Mouse (Mus musculus) heart, adult 2 months (tissue): ENCODE data around the gene Dram1.

Experiments
- CTCF ChIP-seq: fragments of 200-600 bp; IDR thresholded peaks from 2 replicates; pipeline ENCODE4 v1.8.1; 2022; ENCODE audit warnings: antibody characterized with exemption, mild to moderate bottlenecking, moderate library complexity
- EP300 ChIP-seq: fragments of 200-500 bp; IDR thresholded peaks from 2 replicates; pipeline ENCODE4 v1.6.1; 2011; ENCODE audit warnings: low read depth, low read length, control low read depth; ENCODE audit not compliant: insufficient read depth
- POLR2A ChIP-seq: fragments of 200-500 bp; IDR thresholded peaks from 2 replicates; pipeline ENCODE4 v1.6.1; 2011; ENCODE audit warnings: mild to moderate bottlenecking, low read depth, low read length, control low read depth; ENCODE audit not compliant: insufficient read depth

GRCm38 (mm10) chr10:88341368-88341767 is 37.5 kb downstream of the Dram1 start:
- TF ChIP-seq CTCF (no peak), POLR2A (no peak), EP300 (no peak)
